Mouse (Mus musculus): Measurements from ENCODE around the gene Olfr154. TPM values are rescaled to one million over a fixed set of nuclear protein-coding genes. Genes with fewer than 3 reads are reported as not detected.
"Not testable (repeated sequence)": the region's sequence is repeated elsewhere in the genome, so short reads cannot be mapped to it uniquely, and the experiment has no call there.

Gene Olfr154
- polyA plus RNA-seq (2015; fragmentation: Nextera tagmentation; extraction: Ambion mirVana): not detected in 2 replicates

- H3K9ac ChIP-seq; ATAC-seq (ENCODE audit: insufficient read depth, low FRiP score, low read depth); H3K27ac ChIP-seq; H3K4me2 ChIP-seq; H3K4me3 ChIP-seq (replicated peaks); H3K4me1 ChIP-seq; H3K9me3 ChIP-seq; H3K27me3 ChIP-seq (replicated peaks); H3K36me3 ChIP-seq: not testable (repeated sequence)
These were observed at the start of gene Olfr154 for GRCm38 (mm10) chr2:85664355-85664754. Gene Olfr154 (minus strand): TSS chr2:85664455.

GRCm38 (mm10) chr2:85711159-85711558, 46.9 kb upstream of the Olfr154 start:
- 17% methylated on average over 1 of the region's 1 CpGs for WGBS
- Histone ChIP-seq H3K9ac (no peak overlapping the region), H3K4me2 (no peak overlapping the region), H3K36me3 (no peaks in the 10 kb centered on the region), H3K4me3 (replicated peaks) (no peak overlapping the region), H3K27ac (no peak overlapping the region), H3K9me3 (no peaks in the 10 kb centered on the region), H3K27me3 (replicated peaks) (no peaks in the 10 kb centered on the region), H3K4me1 (no peaks in the 10 kb centered on the region)
- ATAC-seq (ENCODE audit: insufficient read depth, low FRiP score, low read depth): no peak

GRCm38 (mm10) chr2:85710680-85711079, 46.4 kb upstream of the Olfr154 start:
- H3K27ac ChIP-seq; H3K9me3 ChIP-seq; H3K4me2 ChIP-seq; H3K27me3 ChIP-seq (replicated peaks); H3K9ac ChIP-seq; H3K36me3 ChIP-seq; ATAC-seq (ENCODE audit: insufficient read depth, low FRiP score, low read depth); H3K4me1 ChIP-seq; H3K4me3 ChIP-seq (replicated peaks): not testable (repeated sequence)
- 29% methylated on average over 2 of the region's 2 CpGs for WGBS

GRCm38 (mm10) chr2:85689131-85689530, 24.9 kb upstream of the Olfr154 start, which contains the start of gene Olfr1008:
Gene Olfr1008 (plus strand): TSS chr2:85689431.
- H3K9ac ChIP-seq: no peak within 1 kb of the TSS

GRCm38 (mm10) chr2:85678667-85679066, 14.4 kb upstream of the Olfr154 start, which contains the start of gene Olfr1006:
Gene Olfr1006 (minus strand): TSS chr2:85678767.
- no peaks in the 10 kb centered on the region for H3K9me3 ChIP-seq
- H3K9ac ChIP-seq: no peak within 1 kb of the TSS
- no peaks in the 10 kb centered on the region for H3K4me1 ChIP-seq
- H3K4me3 ChIP-seq (replicated peaks): no peak within 1 kb of the TSS
- H3K36me3 ChIP-seq: no peaks in the 10 kb centered on the region
- ATAC-seq (ENCODE audit: insufficient read depth, low FRiP score, low read depth): no peak
- H3K27me3 ChIP-seq (replicated peaks): no peaks in the 10 kb centered on the region
- no peak within 1 kb of the TSS for H3K27ac ChIP-seq
- H3K4me2 ChIP-seq: no peak within 1 kb of the TSS

More at GRCm38 (mm10) chr2:85689131-85689530, 24.9 kb upstream of the Olfr154 start, which contains the start of gene Olfr1008:
- no peak for ATAC-seq (ENCODE audit: insufficient read depth, low FRiP score, low read depth)
- no peaks in the 10 kb centered on the region for H3K36me3 ChIP-seq
- H3K27me3 ChIP-seq (replicated peaks): no peaks in the 10 kb centered on the region
- no peak within 1 kb of the TSS for H3K27ac ChIP-seq
- H3K4me2 ChIP-seq: no peak within 1 kb of the TSS
- H3K4me1 ChIP-seq: no peaks in the 10 kb centered on the region
- no peak within 1 kb of the TSS for H3K4me3 ChIP-seq (replicated peaks)
- no peaks in the 10 kb centered on the region for H3K9me3 ChIP-seq

- ATAC-seq (ENCODE audit: insufficient read depth, low FRiP score, low read depth): no peak
- 84% methylated on average over 1 of the region's 1 CpGs for WGBS
These were observed 13.7 kb downstream of the Olfr154 start, which contains the start of gene Olfr1002 for GRCm38 (mm10) chr2:85650604-85651003. Gene Olfr1002 (minus strand): TSS chr2:85650704.

More at GRCm38 (mm10) chr2:85650604-85651003, 13.7 kb downstream of the Olfr154 start, which contains the start of gene Olfr1002:
- H3K36me3 ChIP-seq: no peaks in the 10 kb centered on the region
- no peaks in the 10 kb centered on the region for H3K9me3 ChIP-seq
- H3K4me1 ChIP-seq: no peaks in the 10 kb centered on the region
- no peaks in the 10 kb centered on the region for H3K27me3 ChIP-seq (replicated peaks)
- H3K27ac ChIP-seq: no peak within 1 kb of the TSS
- no peak within 1 kb of the TSS for H3K9ac ChIP-seq
- no peak within 1 kb of the TSS for H3K4me2 ChIP-seq
- no peak within 1 kb of the TSS for H3K4me3 ChIP-seq (replicated peaks)

Other genes with a start within 250 kb of the Olfr154 start
- gene Olfr993, start 249.6 kb downstream of the Olfr154 start, polyA plus RNA-seq (2015; fragmentation: Nextera tagmentation; extraction: Ambion mirVana): not detected in 2 replicates
- not detected in 2 replicates for gene Olfr994, start 228.0 kb downstream of the Olfr154 start, polyA plus RNA-seq (2015; fragmentation: Nextera tagmentation; extraction: Ambion mirVana)
- gene Olfr995, start 220.8 kb downstream of the Olfr154 start, polyA plus RNA-seq (2015; fragmentation: Nextera tagmentation; extraction: Ambion mirVana): not detected in 2 replicates
- gene 4833423E24Rik, start 145.4 kb downstream of the Olfr154 start, polyA plus RNA-seq (2015; fragmentation: Nextera tagmentation; extraction: Ambion mirVana): 5.4 and 8.7 TPM in 2 replicates
- not detected in 2 replicates for gene Olfr996, start 85.2 kb downstream of the Olfr154 start, polyA plus RNA-seq (2015; fragmentation: Nextera tagmentation; extraction: Ambion mirVana)
- gene Olfr998, start 75.5 kb downstream of the Olfr154 start, polyA plus RNA-seq (2015; fragmentation: Nextera tagmentation; extraction: Ambion mirVana): not detected in 2 replicates
- not detected in 2 replicates for gene Olfr1000, start 52.6 kb downstream of the Olfr154 start, polyA plus RNA-seq (2015; fragmentation: Nextera tagmentation; extraction: Ambion mirVana)
- not detected in 2 replicates for gene Olfr1002, start 13.8 kb downstream of the Olfr154 start, polyA plus RNA-seq (2015; fragmentation: Nextera tagmentation; extraction: Ambion mirVana)
- not detected in 2 replicates for gene Olfr1006, start 14.3 kb upstream of the Olfr154 start, polyA plus RNA-seq (2015; fragmentation: Nextera tagmentation; extraction: Ambion mirVana)
- gene Olfr1008, start 25.0 kb upstream of the Olfr154 start, polyA plus RNA-seq (2015; fragmentation: Nextera tagmentation; extraction: Ambion mirVana): not detected in 2 replicates
- gene Olfr1009, start 51.0 kb upstream of the Olfr154 start, polyA plus RNA-seq (2015; fragmentation: Nextera tagmentation; extraction: Ambion mirVana): not detected in 2 replicates
- gene Olfr1012, start 98.3 kb upstream of the Olfr154 start, polyA plus RNA-seq (2015; fragmentation: Nextera tagmentation; extraction: Ambion mirVana): not detected in 2 replicates
- not detected in 2 replicates for gene Olfr1013, start 102.6 kb upstream of the Olfr154 start, polyA plus RNA-seq (2015; fragmentation: Nextera tagmentation; extraction: Ambion mirVana)
- gene Olfr1014, start 108.3 kb upstream of the Olfr154 start, polyA plus RNA-seq (2015; fragmentation: Nextera tagmentation; extraction: Ambion mirVana): not detected in 2 replicates
- gene Olfr1015, start 117.6 kb upstream of the Olfr154 start, polyA plus RNA-seq (2015; fragmentation: Nextera tagmentation; extraction: Ambion mirVana): not detected in 2 replicates
- gene Olfr1016, start 138.1 kb upstream of the Olfr154 start, polyA plus RNA-seq (2015; fragmentation: Nextera tagmentation; extraction: Ambion mirVana): not detected in 2 replicates
- gene Olfr1018, start 154.0 kb upstream of the Olfr154 start, polyA plus RNA-seq (2015; fragmentation: Nextera tagmentation; extraction: Ambion mirVana): not detected in 2 replicates
- not detected in 2 replicates for gene Olfr1019, start 181.0 kb upstream of the Olfr154 start, polyA plus RNA-seq (2015; fragmentation: Nextera tagmentation; extraction: Ambion mirVana)
- gene Olfr1020, start 182.6 kb upstream of the Olfr154 start, polyA plus RNA-seq (2015; fragmentation: Nextera tagmentation; extraction: Ambion mirVana): not detected in 2 replicates
- not detected in 2 replicates for gene Olfr1022, start 204.1 kb upstream of the Olfr154 start, polyA plus RNA-seq (2015; fragmentation: Nextera tagmentation; extraction: Ambion mirVana)
- not detected in 2 replicates for gene Olfr1023, start 221.2 kb upstream of the Olfr154 start, polyA plus RNA-seq (2015; fragmentation: Nextera tagmentation; extraction: Ambion mirVana)
- gene Olfr1024, start 240.6 kb upstream of the Olfr154 start, polyA plus RNA-seq (2015; fragmentation: Nextera tagmentation; extraction: Ambion mirVana): not detected in 2 replicates

Data from stomach, embryonic 15.5 days (tissue).